Mouse (Mus musculus) heart, embryonic 15.5 days (tissue): Measurements from ENCODE around the gene Caskin1. TPM values are rescaled to one million over a fixed set of nuclear protein-coding genes. Genes with fewer than 3 reads are reported as not detected.

Source experiments
- ATAC-seq: fragments of 200-750 bp; cut with Nextera tagmentation; replicated peaks from 2 replicates; pipeline ENCODE4 v1.8.0; 2017; ENCODE audit warnings: low read depth, moderate TSS enrichment; ENCODE audit not compliant: insufficient number of reproducible peaks, insufficient read depth, low FRiP score
- H3K27ac ChIP-seq: fragments of 300-500 bp; sonication (generic); 2 replicates; pipeline ENCODE4 v1.5.1; 2015; ENCODE audit warnings: mild to moderate bottlenecking, inconsistent platforms
- H3K27me3 ChIP-seq: fragments of 300-500 bp; sonication (generic); 2 replicates; pipeline ENCODE4 v1.6.1; 2015; ENCODE audit warnings: inconsistent platforms
- H3K36me3 ChIP-seq: fragments of 300-500 bp; sonication (generic); 2 replicates; pipeline ENCODE4 v1.6.1; 2015; ENCODE audit warnings: mild to moderate bottlenecking, inconsistent platforms
- H3K4me1 ChIP-seq: fragments of 300-500 bp; sonication (generic); replicated peaks from 2 replicates; pipeline ENCODE4 v1.6.1; 2015; ENCODE audit warnings: inconsistent platforms
- H3K4me2 ChIP-seq: fragments of 300-500 bp; sonication (generic); 2 replicates; pipeline ENCODE4 v1.6.1; 2015; ENCODE audit warnings: inconsistent platforms, mild to moderate bottlenecking, moderate library complexity
- H3K4me3 ChIP-seq: fragments of 300-500 bp; sonication (generic); 2 replicates; pipeline ENCODE4 v1.5.1; 2015; ENCODE audit warnings: mild to moderate bottlenecking, inconsistent platforms
- H3K9ac ChIP-seq: fragments of 300-500 bp; sonication (generic); 2 replicates; pipeline ENCODE4 v1.6.1; 2015; ENCODE audit warnings: mild to moderate bottlenecking, inconsistent platforms
- H3K9me3 ChIP-seq: fragments of 300-500 bp; sonication (generic); replicated peaks from 2 replicates; pipeline ENCODE4 v1.6.1; 2016; ENCODE audit warnings: inconsistent platforms
- WGBS: fragments of 180-500 bp; shearing (Covaris S2); methylation state at CpG from one replicate; pipeline ENCODE4 v1.1.7; 2015; ENCODE audit warnings: mixed read lengths; 5-methylcytosine and 5-hydroxymethylcytosine counted together
- polyA plus RNA-seq: library from polyadenylated mRNA; unstranded; fragments of >200 nt; fragmentation: Nextera tagmentation; extraction: Ambion mirVana; gene quantifications from 2 replicates; pipeline ENCODE4 v1.2.1, GENCODE M21; 2015

Caskin1 gene
- polyA plus RNA-seq, 1 experiment from 2014 or later: 0.39 TPM

DNA sequence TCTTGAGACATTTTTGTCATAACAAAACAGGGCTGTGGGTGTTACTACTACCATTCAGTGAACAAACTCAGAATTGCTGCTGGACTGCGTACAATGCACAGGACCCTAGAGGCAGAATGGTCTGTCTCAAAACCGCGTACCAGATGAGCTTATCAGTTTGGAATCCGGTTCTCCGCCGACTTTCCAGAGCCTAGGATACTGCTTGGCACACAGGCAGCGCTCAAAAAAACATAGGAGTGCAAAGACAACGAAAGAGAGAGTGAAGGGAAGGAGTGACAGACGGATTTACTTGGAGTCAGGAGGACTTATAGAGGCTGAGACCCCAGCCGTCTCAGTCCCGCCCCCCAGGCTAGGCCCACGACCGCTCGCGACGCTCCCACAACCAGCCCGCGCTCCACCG lies 38.9 kb downstream of the Caskin1 start:
- Histone ChIP-seq H3K36me3 (no peaks in the 10 kb centered on the region; the same call in 1 of the 2 replicates), H3K4me3 (peak overlapping the region; percentile 75), H3K4me2 (peak overlapping the region; percentile 62), H3K27me3 (0 out of 2 replicates have a peak, but pooled peaks cover 2% of the 10 kb centered on the region), H3K9me3 (no peaks in the 10 kb centered on the region), H3K4me1 (peaks cover 50% of the 10 kb centered on the region), H3K9ac (peak overlapping the region; percentile 84), H3K27ac (peak overlapping the region; percentile 78)
- WGBS: 1% methylated on average over 19 of the region's 19 CpGs
- ATAC-seq: no peak

DNA sequence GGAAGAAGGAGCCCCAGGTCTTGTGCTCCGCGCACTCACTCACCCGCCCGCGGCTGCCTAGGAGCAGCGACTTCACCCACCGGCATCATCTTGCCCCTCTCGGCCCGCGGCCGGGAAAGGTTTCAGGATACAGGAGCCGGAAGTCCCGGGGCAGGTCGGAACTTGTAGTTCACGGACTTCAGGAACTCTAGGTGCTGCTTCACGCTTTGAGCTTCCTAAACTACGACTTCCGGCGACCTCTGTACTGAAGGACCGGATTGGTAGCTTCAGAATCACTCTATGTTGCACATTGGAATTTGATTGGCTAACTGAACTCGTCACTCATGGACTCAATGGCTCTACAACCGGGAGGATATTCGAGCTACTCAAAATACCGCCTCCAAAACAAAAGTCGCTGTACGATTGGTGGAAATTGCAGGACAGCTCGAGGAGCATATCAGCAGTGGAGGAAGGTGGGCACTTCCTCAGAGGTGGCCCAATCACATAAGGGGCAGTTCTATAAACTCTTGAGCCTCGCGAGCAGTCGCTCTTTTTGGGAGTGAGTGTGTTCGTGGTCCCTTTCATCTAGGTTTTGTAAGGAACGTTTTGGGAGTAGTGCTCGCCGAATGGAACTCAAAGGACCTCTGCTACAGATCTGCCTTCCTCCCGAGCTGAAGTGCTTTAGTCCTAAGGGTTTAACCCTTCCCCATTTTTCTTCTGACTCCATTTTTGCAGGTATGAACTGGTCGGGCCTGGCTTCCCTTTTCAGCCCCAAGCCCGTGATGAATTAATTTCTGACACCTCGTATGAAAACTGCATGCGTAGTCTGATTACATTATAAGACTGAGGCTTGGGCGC lies 39.5 kb downstream of the Caskin1 start, which contains the start of gene Traf7:
TSS of gene Traf7 (minus strand) at position 216 of the 837 bp plus-strand sequence.
- peak within 1 kb of the TSS; percentile 75 for H3K4me3 ChIP-seq

GRCm38 (mm10) chr17:24528560-24528918 lies 40.1 kb downstream of the Caskin1 start:
- Histone ChIP-seq H3K27me3 (0 out of 2 replicates have a peak, but pooled peaks cover 5% of the 10 kb centered on the region), H3K4me3 (peak overlapping the region; percentile 75), H3K27ac (peak overlapping the region; percentile 70), H3K9me3 (no peaks in the 10 kb centered on the region), H3K4me1 (peaks cover 62% of the 10 kb centered on the region), H3K36me3 (no peaks in the 10 kb centered on the region; the same call in 1 of the 2 replicates), H3K4me2 (peak overlapping the region; percentile 79), H3K9ac (peak overlapping the region; percentile 61)
- under 1% methylated on average over 8 of the region's 8 CpGs for WGBS
- ATAC-seq: no peak

More for the DNA sequence above, 39.5 kb downstream of the Caskin1 start, which contains the start of gene Traf7:
- peak within 1 kb of the TSS; percentile 78 for H3K27ac ChIP-seq
- H3K36me3 ChIP-seq: no peaks in the 10 kb centered on the region; the same call in 1 of the 2 replicates
- H3K9me3 ChIP-seq: no peaks in the 10 kb centered on the region
- ATAC-seq: peak; percentile 97
- WGBS: under 1% methylated on average over 40 of the region's 40 CpGs
- peak within 1 kb of the TSS; percentile 79 for H3K4me2 ChIP-seq
- H3K4me1 ChIP-seq: peaks cover 56% of the 10 kb centered on the region
- 0 out of 2 replicates have a peak, but pooled peaks cover 5% of the 10 kb centered on the region for H3K27me3 ChIP-seq
- H3K9ac ChIP-seq: peak within 1 kb of the TSS; percentile 84

DNA sequence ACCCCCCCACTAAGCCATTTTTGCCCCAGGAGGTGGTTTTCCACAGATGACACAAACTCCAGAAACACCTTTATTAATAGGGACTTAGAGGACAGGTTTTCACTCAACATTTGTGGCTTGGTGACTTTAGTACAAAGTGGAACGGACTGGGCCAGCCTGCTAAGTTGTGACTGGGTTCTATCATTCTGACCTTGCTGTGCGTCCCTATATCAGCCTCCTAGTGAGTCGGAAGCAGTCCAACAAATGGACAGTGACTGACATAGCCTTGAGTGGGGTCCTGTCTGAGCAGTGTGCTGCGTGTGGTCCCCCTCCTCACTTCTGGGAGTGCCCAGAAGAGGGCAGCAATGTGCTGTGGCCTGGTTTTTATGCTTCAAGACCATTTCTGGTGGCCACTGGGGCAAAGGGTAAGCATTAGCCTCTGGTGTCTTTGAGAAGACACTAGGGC lies 40.6 kb downstream of the Caskin1 start:
- WGBS: 2% methylated on average over 4 of the region's 4 CpGs
- H3K4me1 ChIP-seq: peaks cover 63% of the 10 kb centered on the region

GRCm38 (mm10) chr17:24529883-24530282 lies 41.5 kb downstream of the Caskin1 start:
- H3K4me3 ChIP-seq: peak overlapping the region; percentile 75
- peak overlapping the region; percentile 61 for H3K9ac ChIP-seq
- 30% methylated on average over 5 of the region's 5 CpGs for WGBS
- H3K36me3 ChIP-seq: no peaks in the 10 kb centered on the region; the same call in 1 of the 2 replicates
- H3K9me3 ChIP-seq: no peaks in the 10 kb centered on the region
- H3K4me1 ChIP-seq: peaks cover 57% of the 10 kb centered on the region
- H3K27me3 ChIP-seq: 0 out of 2 replicates have a peak, but pooled peaks cover 5% of the 10 kb centered on the region
- peak overlapping the region; percentile 79 for H3K4me2 ChIP-seq
- H3K27ac ChIP-seq: peak overlapping the region; percentile 70; the same call in 1 of the 2 replicates
- no peak for ATAC-seq

More for the DNA sequence above, 40.6 kb downstream of the Caskin1 start:
- Histone ChIP-seq H3K27ac (peak overlapping the region; percentile 70), H3K4me2 (peak overlapping the region; percentile 79), H3K9me3 (no peaks in the 10 kb centered on the region), H3K36me3 (no peaks in the 10 kb centered on the region; the same call in 1 of the 2 replicates), H3K4me3 (peak overlapping the region; percentile 75), H3K9ac (peak overlapping the region; percentile 61), H3K27me3 (0 out of 2 replicates have a peak, but pooled peaks cover 5% of the 10 kb centered on the region)
- no peak for ATAC-seq

DNA sequence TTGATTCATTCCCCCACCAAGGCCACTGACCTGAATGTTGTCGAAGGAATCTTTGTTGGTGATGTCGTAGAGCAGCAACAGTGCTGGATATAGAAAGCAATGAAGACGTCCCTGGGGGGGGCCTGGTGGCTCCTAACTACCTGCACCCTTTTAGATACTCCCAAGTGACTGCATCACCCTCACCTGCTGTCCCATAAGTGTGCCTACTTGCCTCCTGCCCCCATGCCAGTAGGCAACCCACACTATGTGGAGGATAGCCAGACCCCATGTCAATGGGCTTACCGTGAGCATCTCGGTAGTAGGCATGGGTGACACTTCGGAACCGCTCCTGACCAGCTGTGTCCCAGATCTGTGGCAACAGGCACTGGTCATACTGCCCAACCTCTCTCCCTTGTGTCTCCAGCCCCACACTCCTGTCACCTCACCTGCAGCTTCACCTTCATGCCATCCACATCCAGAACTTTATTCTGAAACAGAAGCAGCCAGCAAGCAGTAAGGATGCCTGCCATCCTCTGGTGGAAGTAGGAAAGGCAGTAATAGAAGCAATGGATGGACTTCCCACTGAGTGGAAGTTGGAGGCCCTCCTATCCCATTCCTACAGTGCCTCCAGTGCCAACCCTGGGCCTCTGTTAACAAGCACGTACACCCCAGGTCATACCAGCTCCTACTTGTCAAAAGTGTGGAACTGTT lies 42.1 kb downstream of the Caskin1 start:
- Histone ChIP-seq H3K4me1 (peaks cover 50% of the 10 kb centered on the region), H3K27ac (no peak overlapping the region), H3K4me3 (no peak overlapping the region; the same call in 1 of the 2 replicates), H3K9ac (peak overlapping the region; percentile 61; the same call in 1 of the 2 replicates), H3K27me3 (0 out of 2 replicates have a peak, but pooled peaks cover 5% of the 10 kb centered on the region), H3K36me3 (no peaks in the 10 kb centered on the region; the same call in 1 of the 2 replicates), H3K4me2 (peak overlapping the region; percentile 79; the same call in 1 of the 2 replicates), H3K9me3 (no peaks in the 10 kb centered on the region)
- ATAC-seq: no peak
- WGBS: 37% methylated on average over 8 of the region's 8 CpGs

GRCm38 (mm10) chr17:24531064-24531463 lies 42.7 kb downstream of the Caskin1 start:
- Histone ChIP-seq H3K4me1 (peaks cover 46% of the 10 kb centered on the region), H3K4me2 (no peak overlapping the region), H3K27ac (no peak overlapping the region), H3K36me3 (no peaks in the 10 kb centered on the region; the same call in 1 of the 2 replicates), H3K4me3 (no peak overlapping the region), H3K9ac (no peak overlapping the region), H3K9me3 (no peaks in the 10 kb centered on the region), H3K27me3 (0 out of 2 replicates have a peak, but pooled peaks cover 5% of the 10 kb centered on the region)
- ATAC-seq: no peak
- 76% methylated on average over 3 of the region's 3 CpGs for WGBS

DNA sequence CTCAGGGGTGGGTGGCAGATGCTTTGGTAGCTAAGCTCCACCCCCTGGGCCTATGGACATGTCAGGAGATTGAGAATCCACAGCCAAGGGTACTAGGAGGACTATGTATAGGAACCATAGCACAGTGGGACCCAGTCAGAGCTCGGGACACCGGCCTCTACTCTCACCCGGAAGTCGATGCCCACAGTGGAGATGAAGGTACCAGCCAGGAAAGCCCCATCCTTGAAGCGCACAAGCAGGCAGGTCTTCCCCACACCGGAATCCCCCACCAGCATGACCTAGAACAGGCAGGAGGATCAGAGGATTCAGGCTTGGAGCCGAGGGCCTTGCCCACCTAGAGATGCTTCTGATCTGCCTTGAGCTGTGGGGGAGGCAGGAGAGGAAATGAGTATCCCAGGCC lies 43.6 kb downstream of the Caskin1 start:
- Histone ChIP-seq H3K4me2 (no peak overlapping the region), H3K4me1 (peaks cover 38% of the 10 kb centered on the region), H3K9me3 (no peaks in the 10 kb centered on the region), H3K27me3 (0 out of 2 replicates have a peak, but pooled peaks cover 5% of the 10 kb centered on the region), H3K36me3 (no peaks in the 10 kb centered on the region; the same call in 1 of the 2 replicates), H3K4me3 (no peak overlapping the region), H3K27ac (no peak overlapping the region), H3K9ac (no peak overlapping the region)
- 80% methylated on average over 7 of the region's 7 CpGs for WGBS
- ATAC-seq: no peak

- 8% methylated on average over 53 of the region's 53 CpGs for WGBS
Measured at GRCm38 (mm10) chr17:24533099-24533992, 44.9 kb downstream of the Caskin1 start.

DNA sequence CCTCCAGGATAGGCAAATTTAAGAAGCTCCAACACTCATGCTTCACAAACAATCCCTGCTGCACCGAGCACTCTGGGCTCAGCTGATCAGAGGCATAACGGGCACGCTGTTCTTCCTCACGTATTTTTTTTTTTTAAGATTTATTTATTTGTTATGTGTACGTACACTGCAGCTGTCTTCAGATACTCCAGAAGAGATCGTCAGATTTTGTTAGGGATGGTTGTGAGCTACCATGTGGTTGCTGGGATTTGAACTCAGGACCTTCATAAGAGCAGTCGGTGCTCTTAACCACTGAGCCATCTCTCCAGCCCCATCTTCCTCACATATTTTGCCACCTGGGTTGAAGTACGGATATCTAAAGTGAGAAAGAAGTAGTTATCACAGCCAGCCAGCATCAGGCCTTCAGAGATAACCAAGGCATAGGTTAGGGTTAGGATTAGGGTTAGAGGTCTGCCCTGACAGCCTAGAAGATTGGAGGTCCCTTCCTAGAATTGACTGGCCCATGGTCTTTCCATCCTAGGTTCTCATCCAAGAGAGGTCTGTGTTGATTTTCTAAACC lies 45.8 kb downstream of the Caskin1 start, which contains the start of gene Rab26:
TSS of gene Rab26 (minus strand) at position 51 of the 559 bp plus-strand sequence.
- 92% methylated on average over 8 of the region's 8 CpGs for WGBS
- ATAC-seq: no peak
- H3K4me1 ChIP-seq: peaks cover 31% of the 10 kb centered on the region

More at GRCm38 (mm10) chr17:24533099-24533992, 44.9 kb downstream of the Caskin1 start:
- Histone ChIP-seq H3K9me3 (no peaks in the 10 kb centered on the region), H3K4me2 (peak overlapping the region; percentile 84), H3K4me3 (peak overlapping the region; percentile 45), H3K4me1 (peaks cover 38% of the 10 kb centered on the region), H3K27ac (no peak overlapping the region), H3K9ac (peak overlapping the region; percentile 53), H3K36me3 (no peaks in the 10 kb centered on the region; the same call in 1 of the 2 replicates), H3K27me3 (0 out of 2 replicates have a peak, but pooled peaks cover 5% of the 10 kb centered on the region)
- peak; percentile 61; the same call in 1 of the 2 replicates for ATAC-seq

More for the DNA sequence above, 45.8 kb downstream of the Caskin1 start, which contains the start of gene Rab26:
- Histone ChIP-seq H3K4me2 (peak within 1 kb of the TSS; percentile 84), H3K27ac (no peak within 1 kb of the TSS), H3K9me3 (no peaks in the 10 kb centered on the region), H3K9ac (peak within 1 kb of the TSS; percentile 53), H3K4me3 (peak within 1 kb of the TSS; percentile 45), H3K27me3 (0 out of 2 replicates have a peak, but pooled peaks cover 5% of the 10 kb centered on the region), H3K36me3 (no peaks in the 10 kb centered on the region; the same call in 1 of the 2 replicates)
